Mouse (Mus musculus): ENCODE measurements at regions not wholly inside any gene's neighbourhood (a gene's known extent, or its start where the extent isn't known, plus 50 kb on each side); places are given as distances from the start of the nearest gene placed in this dataset.

DNA sequence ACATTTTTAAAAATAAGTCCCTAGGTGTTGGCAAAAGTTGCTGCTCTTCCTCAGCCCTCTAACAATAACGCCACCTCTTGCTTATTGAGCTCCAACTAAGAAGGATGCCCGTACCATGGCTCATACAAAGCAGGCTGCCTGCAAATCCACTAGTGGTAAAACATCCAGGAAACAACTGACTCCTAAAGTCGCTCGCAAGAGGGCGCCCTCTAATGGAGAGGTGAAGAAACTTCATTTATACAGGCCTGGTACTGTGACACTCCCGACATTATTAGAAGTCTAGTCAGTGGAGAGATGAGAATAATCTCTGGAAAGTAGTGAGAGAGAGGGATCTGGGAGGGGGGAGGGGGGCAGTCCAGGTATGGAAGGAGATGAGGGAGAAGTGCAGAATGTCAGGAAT lies 158.9 kb upstream of the Cdh20 start:
- no peak for TF ChIP-seq POLR2A (IDR thresholded peaks at IDR 0.05; ENCODE audit: extremely low read depth, insufficient read depth, low read length)
- peak; percentile 24; the same call in 1 of the 2 replicates for TF ChIP-seq CTCF (IDR thresholded peaks at IDR 0.05; ENCODE audit: low read depth, low read length)

All from liver, adult 2 months (tissue).